Mouse (Mus musculus) cerebellum, postnatal 25 days (tissue): ENCODE results near the gene Atp6v1f.

Source experiments
- DNase-seq, 2 experiments: peaks; one replicate each; pipeline ENCODE4 v3.0.0; 2021; ENCODE audit warnings: mixed read lengths in 2 of 2

Atp6v1f gene

GRCm38 (mm10) chr6:29467583-29468354 lies at the start of gene Atp6v1f:
TSS of gene Atp6v1f (plus strand) at chr6:29467718.
- peak; percentile 94 to 98 for DNase-seq

GRCm38 (mm10) chr6:29420596-29420995 lies 46.9 kb upstream of the Atp6v1f start:
- no peak for DNase-seq

- no peak for DNase-seq
Observed at GRCm38 (mm10) chr6:29425118-29425517, 42.4 kb upstream of the Atp6v1f start.

- no peak for DNase-seq
Observed at GRCm38 (mm10) chr6:29426331-29426730, 41.2 kb upstream of the Atp6v1f start.

- no peak for DNase-seq
Observed at GRCm38 (mm10) chr6:29428171-29428570, 39.3 kb upstream of the Atp6v1f start.

- DNase-seq = no peak
Observed at GRCm38 (mm10) chr6:29430681-29431420, 36.7 kb upstream of the Atp6v1f start.

GRCm38 (mm10) chr6:29431473-29431872 lies 36.0 kb upstream of the Atp6v1f start:
- no peak for DNase-seq

- DNase-seq = no peak
Observed at GRCm38 (mm10) chr6:29432156-29432555, 35.4 kb upstream of the Atp6v1f start.

- no peak for DNase-seq
Observed at GRCm38 (mm10) chr6:29432676-29433037, 34.9 kb upstream of the Atp6v1f start.

GRCm38 (mm10) chr6:29433038-29433803 lies 34.3 kb upstream of the Atp6v1f start, which contains the start of gene Flnc:
TSS of gene Flnc (plus strand) at chr6:29433256.
- DNase-seq = peak; percentile 32 to 38

GRCm38 (mm10) chr6:29433804-29434795 lies 33.4 kb upstream of the Atp6v1f start:
- peak; percentile 17 to 30 for DNase-seq

- peak in 1 of 2 experiments; percentile 28 for DNase-seq
Observed at GRCm38 (mm10) chr6:29434911-29435691, 32.4 kb upstream of the Atp6v1f start.

GRCm38 (mm10) chr6:29435940-29436451 lies 31.5 kb upstream of the Atp6v1f start:
- DNase-seq = peak in 1 of 2 experiments; percentile 18

- DNase-seq = peak in 1 of 2 experiments; percentile 14
Observed at GRCm38 (mm10) chr6:29436461-29436934, 31.0 kb upstream of the Atp6v1f start.

GRCm38 (mm10) chr6:29439251-29439650 lies 28.3 kb upstream of the Atp6v1f start:
- DNase-seq = peak in 1 of 2 experiments; percentile 18

GRCm38 (mm10) chr6:29439789-29440188 lies 27.7 kb upstream of the Atp6v1f start:
- no peak for DNase-seq

- peak; percentile 35 to 55 for DNase-seq
Observed at GRCm38 (mm10) chr6:29444773-29445172, 22.7 kb upstream of the Atp6v1f start.

GRCm38 (mm10) chr6:29445354-29445753 lies 22.2 kb upstream of the Atp6v1f start:
- no peak for DNase-seq

- no peak for DNase-seq
Observed at GRCm38 (mm10) chr6:29449858-29450257, 17.7 kb upstream of the Atp6v1f start.

GRCm38 (mm10) chr6:29450667-29451066 lies 16.9 kb upstream of the Atp6v1f start:
- no peak for DNase-seq

- DNase-seq = no peak
Observed at GRCm38 (mm10) chr6:29461502-29461901, 6.0 kb upstream of the Atp6v1f start.
